Mouse (Mus musculus) embryonic facial prominence, embryonic 15.5 days (tissue): ENCODE measurements around the gene Hoxc10. TPM values are rescaled to one million over a fixed set of nuclear protein-coding genes. Genes with fewer than 3 reads are reported as not detected.
A peak's percentile ranks its signal among the peaks of the same experiment; 100 is the strongest.

Experiments used
- ATAC-seq: fragments of 200-750 bp; cut with Nextera tagmentation; 2 replicates; pipeline ENCODE4 v1.8.0; 2017; ENCODE audit warnings: low read depth, moderate TSS enrichment; ENCODE audit not compliant: insufficient number of reproducible peaks, low FRiP score, low TSS enrichment
- H3K27ac ChIP-seq: fragments of 300-500 bp; sonication (generic); replicated peaks from 2 replicates; pipeline ENCODE4 v1.5.1; 2015; ENCODE audit warnings: mild to moderate bottlenecking, inconsistent platforms
- H3K27me3 ChIP-seq: fragments of 300-500 bp; sonication (generic); 2 replicates; pipeline ENCODE4 v1.6.1; 2015; ENCODE audit warnings: inconsistent platforms
- H3K36me3 ChIP-seq: fragments of 300-500 bp; sonication (generic); 2 replicates; pipeline ENCODE4 v1.6.1; 2015; ENCODE audit warnings: mild to moderate bottlenecking, inconsistent platforms
- H3K4me1 ChIP-seq: fragments of 300-500 bp; sonication (generic); 2 replicates; pipeline ENCODE4 v1.6.1; 2015; ENCODE audit warnings: inconsistent platforms
- H3K4me2 ChIP-seq: fragments of 300-500 bp; sonication (generic); replicated peaks from 2 replicates; pipeline ENCODE4 v1.6.1; 2015; ENCODE audit warnings: mild to moderate bottlenecking, inconsistent platforms
- H3K4me3 ChIP-seq: fragments of 300-500 bp; sonication (generic); replicated peaks from 2 replicates; pipeline ENCODE4 v1.5.1; 2015; ENCODE audit warnings: mild to moderate bottlenecking, inconsistent platforms
- H3K9ac ChIP-seq: fragments of 300-500 bp; sonication (generic); 2 replicates; pipeline ENCODE4 v1.6.1; 2015; ENCODE audit warnings: inconsistent platforms
- H3K9me3 ChIP-seq: fragments of 300-500 bp; sonication (generic); replicated peaks from 2 replicates; pipeline ENCODE4 v1.6.1; 2016; ENCODE audit warnings: inconsistent platforms
- WGBS: fragments of 180-500 bp; shearing (Covaris S2); methylation state at CpG from one replicate; pipeline ENCODE4 v1.1.7; 2015; 5-methylcytosine and 5-hydroxymethylcytosine counted together
- polyA plus RNA-seq: library from polyadenylated mRNA; unstranded; fragments of >200 nt; fragmentation: Nextera tagmentation; extraction: Ambion mirVana; gene quantifications from 2 replicates; pipeline ENCODE4 v1.2.1, GENCODE M21; 2015

The Hoxc10 gene
- polyA plus RNA-seq, 1 experiment from 2014 or later: not detected

DNA sequence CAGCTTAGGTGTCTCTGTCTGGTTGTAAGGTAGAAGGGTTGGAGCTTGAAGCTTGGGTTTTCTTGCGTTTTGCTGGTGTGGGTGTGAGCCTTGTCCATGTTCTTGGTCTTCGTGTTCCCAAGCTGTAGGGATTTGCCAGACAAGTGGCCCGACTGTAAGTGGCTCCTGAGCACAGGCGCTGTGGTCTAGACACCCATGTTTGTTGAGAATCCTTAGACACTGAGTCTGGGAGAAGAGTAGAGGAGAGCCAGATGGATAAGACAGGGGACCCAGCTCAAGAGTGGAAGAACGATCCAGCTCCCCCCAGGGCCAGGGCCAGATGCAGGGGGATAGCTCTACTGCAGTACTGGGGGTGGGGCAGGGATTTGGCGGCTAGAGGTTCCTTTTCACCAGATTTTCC, 6.2 kb downstream of the Hoxc10 start:
- H3K36me3 ChIP-seq: no peaks in the 10 kb centered on the region
- no peak for ATAC-seq
- H3K9ac ChIP-seq: no peak overlapping the region
- H3K4me2 ChIP-seq: no peak overlapping the region
- peaks cover 10% of the 10 kb centered on the region; the same call in 1 of the 2 replicates for H3K4me1 ChIP-seq
- H3K4me3 ChIP-seq: no peak overlapping the region
- H3K27ac ChIP-seq: no peak overlapping the region
- H3K27me3 ChIP-seq: peaks cover 99% of the 10 kb centered on the region
- no peaks in the 10 kb centered on the region for H3K9me3 ChIP-seq
- WGBS: 6% methylated on average over 6 of the region's 6 CpGs

DNA sequence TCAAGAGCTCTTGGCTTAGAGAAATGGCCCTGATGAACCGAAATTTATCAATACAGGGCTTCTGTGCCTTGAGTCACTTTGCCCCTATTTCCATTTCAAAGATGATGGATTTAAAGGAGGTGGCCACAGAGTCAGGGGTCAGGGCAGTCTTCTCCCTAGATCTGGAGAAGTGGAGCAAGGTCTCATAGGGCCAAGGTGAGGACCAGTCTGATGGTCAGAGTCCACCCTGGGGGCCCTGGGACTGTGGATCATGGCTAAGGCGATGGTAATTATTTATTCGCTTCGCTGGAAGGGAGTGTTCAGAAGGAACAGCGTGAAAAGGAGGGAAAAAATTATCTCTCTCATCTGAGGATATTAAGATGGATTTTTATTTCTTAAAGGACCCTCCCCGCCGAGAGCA, 8.4 kb downstream of the Hoxc10 start:
- Histone ChIP-seq H3K27me3 (peaks cover 100% of the 10 kb centered on the region), H3K4me1 (peaks cover 10% of the 10 kb centered on the region; the same call in 1 of the 2 replicates), H3K4me3 (no peak overlapping the region), H3K4me2 (no peak overlapping the region), H3K9me3 (no peaks in the 10 kb centered on the region), H3K9ac (no peak overlapping the region), H3K27ac (no peak overlapping the region), H3K36me3 (no peaks in the 10 kb centered on the region)
- WGBS: 6% methylated on average over 7 of the region's 7 CpGs
- no peak for ATAC-seq

DNA sequence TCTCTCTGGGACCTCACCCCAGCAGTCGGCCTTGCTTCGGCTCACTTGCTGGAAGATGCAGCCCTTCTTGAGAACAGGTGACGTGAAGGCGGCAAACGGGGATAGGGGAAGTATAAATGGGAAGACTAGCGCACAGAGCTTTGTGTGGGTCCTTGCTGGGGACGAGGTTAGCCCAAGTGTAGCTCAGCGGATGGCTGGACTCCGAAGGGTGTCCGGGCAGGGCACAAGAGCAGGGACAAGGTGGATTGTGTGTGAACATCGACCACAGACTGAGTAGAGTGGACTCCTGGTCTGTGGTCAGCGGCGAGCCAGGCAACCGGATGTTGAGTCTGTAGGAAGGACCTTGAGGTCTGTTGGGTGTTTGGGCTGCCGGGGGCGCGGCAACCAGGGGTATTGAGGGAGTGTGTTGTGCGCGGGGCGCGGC, 9.1 kb downstream of the Hoxc10 start:
- Histone ChIP-seq H3K36me3 (no peaks in the 10 kb centered on the region), H3K27ac (no peak overlapping the region), H3K9me3 (no peaks in the 10 kb centered on the region), H3K4me1 (peaks cover 10% of the 10 kb centered on the region; the same call in 1 of the 2 replicates), H3K9ac (no peak overlapping the region), H3K4me3 (no peak overlapping the region), H3K4me2 (no peak overlapping the region), H3K27me3 (peaks cover 100% of the 10 kb centered on the region)
- 2% methylated on average over 21 of the region's 21 CpGs for WGBS
- ATAC-seq: no peak; the same call in 1 of the 2 replicates

DNA sequence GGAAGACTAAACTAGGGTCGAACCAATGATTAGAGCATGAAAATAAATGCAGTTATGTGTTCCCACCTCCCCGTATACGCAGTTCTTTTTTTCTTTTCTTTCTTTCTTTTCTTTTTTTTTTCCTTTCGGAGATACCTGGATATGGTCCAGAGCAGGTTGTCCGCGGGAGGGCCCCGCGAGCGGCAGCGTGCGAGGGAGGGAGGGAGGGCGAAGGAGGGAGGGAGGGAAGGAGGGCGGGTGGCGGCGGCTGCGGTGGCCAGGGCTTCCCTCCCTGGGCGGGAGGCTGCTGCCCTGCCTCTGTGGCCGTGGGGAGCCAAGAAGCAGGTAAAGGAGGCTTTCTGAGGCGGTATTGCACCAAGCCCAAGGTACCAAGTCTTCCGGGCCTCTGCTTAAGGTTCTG, 9.6 kb downstream of the Hoxc10 start, which contains the start of gene Hoxc9:
Gene Hoxc9 (plus strand): TSS at position 269 of the 400 bp plus-strand sequence.
- Histone ChIP-seq H3K4me2 (peak within 1 kb of the TSS; percentile 12), H3K27me3 (peaks cover 100% of the 10 kb centered on the region), H3K9me3 (no peaks in the 10 kb centered on the region), H3K4me1 (peaks cover 10% of the 10 kb centered on the region; the same call in 1 of the 2 replicates), H3K36me3 (no peaks in the 10 kb centered on the region), H3K4me3 (peak within 1 kb of the TSS; percentile 19), H3K9ac (no peak within 1 kb of the TSS), H3K27ac (no peak within 1 kb of the TSS)
- ATAC-seq: no peak
- WGBS: 4% methylated on average over 19 of the region's 20 CpGs

DNA sequence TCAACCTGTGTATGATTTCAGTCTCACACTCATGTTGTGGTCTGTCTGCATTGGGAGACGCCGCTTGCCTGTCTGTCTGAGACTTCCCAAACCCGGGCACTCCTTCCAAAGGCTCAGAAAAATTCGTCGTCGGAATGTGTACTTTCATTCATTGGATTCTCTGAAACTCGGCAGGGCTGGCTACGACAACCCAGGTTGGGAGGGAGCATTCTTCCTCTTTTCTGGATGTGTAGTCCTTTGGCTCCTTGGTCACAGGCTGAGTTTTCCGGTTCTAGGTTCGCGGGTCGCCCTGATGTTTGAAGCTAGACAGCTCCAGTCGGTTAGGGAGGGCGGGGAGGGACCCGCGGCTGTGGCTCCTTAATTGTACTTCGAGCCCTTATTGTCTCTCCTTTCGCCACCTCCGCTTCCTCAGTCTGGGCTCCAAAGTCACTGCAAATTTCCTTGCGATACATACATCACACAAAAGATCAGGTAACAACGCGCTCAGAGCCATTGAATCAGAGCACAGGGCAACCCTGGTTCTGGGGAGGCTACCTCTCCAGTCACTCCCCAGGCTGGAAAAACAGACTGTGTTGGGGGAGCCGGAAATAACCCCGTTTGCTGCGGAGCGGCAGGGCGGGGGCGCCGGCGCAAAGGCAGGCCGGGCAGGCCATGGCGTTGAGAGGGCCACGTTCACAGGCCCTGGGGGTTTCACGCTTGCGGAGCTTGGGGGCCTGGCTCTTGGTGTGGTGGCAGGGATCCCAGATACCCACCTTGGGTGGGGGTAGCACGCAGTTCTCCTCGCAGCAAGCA, 10.2 kb downstream of the Hoxc10 start:
- Histone ChIP-seq H3K4me1 (peaks cover 16% of the 10 kb centered on the region), H3K9ac (no peak overlapping the region), H3K27me3 (peaks cover 100% of the 10 kb centered on the region), H3K9me3 (no peaks in the 10 kb centered on the region), H3K27ac (no peak overlapping the region), H3K4me2 (peak overlapping the region; percentile 12), H3K36me3 (no peaks in the 10 kb centered on the region), H3K4me3 (peak overlapping the region; percentile 19)
- ATAC-seq: no peak
- WGBS: 1% methylated on average over 37 of the region's 37 CpGs

DNA sequence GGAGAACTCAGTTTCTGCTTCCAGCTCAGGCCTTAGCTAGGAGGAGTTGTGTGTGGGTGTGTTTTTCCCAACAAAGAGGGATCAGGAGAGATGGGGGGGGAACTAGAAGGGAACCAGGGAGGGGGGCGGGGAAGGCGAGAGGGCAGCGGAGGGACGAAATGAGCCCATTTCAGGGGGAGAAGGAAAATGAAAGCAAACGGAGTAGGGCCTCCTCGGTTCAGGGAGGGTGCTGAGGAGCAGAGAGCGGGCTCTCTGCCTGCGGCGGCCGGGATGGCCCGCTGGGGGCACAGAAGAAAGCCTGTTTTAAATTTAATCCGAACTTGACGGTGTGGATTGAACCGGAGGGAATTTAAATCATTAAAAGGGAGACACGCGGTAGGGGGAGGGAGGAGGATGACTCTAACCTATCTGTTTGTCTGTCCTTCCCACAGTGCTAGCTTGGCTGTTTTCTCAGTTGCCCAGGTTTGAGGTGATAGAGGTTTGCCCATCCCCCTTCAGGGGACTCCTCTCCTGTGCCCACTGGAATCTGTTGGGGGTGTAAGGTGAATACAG, 10.9 kb downstream of the Hoxc10 start:
- H3K9me3 ChIP-seq: no peaks in the 10 kb centered on the region
- peaks cover 100% of the 10 kb centered on the region for H3K27me3 ChIP-seq
- peak overlapping the region; percentile 12 for H3K4me2 ChIP-seq
- peaks cover 20% of the 10 kb centered on the region for H3K4me1 ChIP-seq
- ATAC-seq: no peak
- no peak overlapping the region for H3K9ac ChIP-seq
- no peaks in the 10 kb centered on the region for H3K36me3 ChIP-seq
- H3K4me3 ChIP-seq: peak overlapping the region; percentile 19
- 4% methylated on average over 16 of the region's 16 CpGs for WGBS
- H3K27ac ChIP-seq: no peak overlapping the region

DNA sequence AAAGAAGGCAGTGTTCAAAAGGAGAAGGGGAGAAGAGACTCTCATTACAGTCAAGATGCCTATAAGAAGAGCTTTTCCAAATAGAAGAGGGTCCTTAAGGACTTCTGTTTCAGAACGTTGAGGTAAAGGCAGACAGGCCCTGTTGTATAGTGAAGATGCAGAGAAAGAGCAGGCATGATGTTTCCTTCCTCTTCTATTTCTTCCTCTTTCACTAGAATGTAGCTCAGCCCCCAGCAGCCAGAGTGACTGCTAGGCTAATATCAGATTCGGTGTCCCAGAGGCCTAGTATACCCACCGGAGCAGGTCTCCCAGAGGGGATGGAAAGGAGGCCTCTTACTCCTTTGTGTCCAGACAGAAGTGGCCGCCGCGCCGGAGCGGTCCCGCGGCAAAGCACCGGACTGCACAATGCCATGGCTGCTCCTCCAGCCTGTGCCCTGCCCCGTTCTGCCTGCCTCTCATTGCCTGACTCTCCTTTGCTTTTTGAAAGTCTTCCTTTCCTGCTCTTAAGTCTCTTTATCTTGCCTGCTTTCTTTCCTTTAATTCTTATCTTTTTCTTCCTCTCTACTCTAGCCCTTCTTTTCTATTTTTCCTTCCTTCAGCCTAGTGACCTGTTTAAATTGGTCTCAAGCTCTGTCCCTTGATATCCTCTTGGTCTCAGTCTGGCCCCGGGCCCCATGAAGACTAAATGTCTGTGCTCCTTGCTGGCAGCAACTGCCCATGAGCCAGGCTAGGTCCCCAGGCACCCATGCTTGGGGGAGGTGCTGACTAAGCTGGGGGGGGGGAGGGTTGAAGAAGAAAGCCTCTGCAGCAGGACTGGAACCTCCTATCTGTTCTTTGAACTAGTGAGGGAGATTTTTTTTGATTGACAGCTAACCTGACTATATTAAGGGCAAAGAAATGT, 12.3 kb downstream of the Hoxc10 start:
- 3% methylated on average over 13 of the region's 13 CpGs for whole genome bisulfite sequencing
- Histone ChIP-seq H3K9me3 (no peaks in the 10 kb centered on the region), H3K27ac (no peak overlapping the region), H3K4me1 (peaks cover 20% of the 10 kb centered on the region), H3K4me2 (no peak overlapping the region), H3K4me3 (no peak overlapping the region), H3K36me3 (no peaks in the 10 kb centered on the region), H3K9ac (no peak overlapping the region), H3K27me3 (peaks cover 99% of the 10 kb centered on the region)
- ATAC-seq: no peak

DNA sequence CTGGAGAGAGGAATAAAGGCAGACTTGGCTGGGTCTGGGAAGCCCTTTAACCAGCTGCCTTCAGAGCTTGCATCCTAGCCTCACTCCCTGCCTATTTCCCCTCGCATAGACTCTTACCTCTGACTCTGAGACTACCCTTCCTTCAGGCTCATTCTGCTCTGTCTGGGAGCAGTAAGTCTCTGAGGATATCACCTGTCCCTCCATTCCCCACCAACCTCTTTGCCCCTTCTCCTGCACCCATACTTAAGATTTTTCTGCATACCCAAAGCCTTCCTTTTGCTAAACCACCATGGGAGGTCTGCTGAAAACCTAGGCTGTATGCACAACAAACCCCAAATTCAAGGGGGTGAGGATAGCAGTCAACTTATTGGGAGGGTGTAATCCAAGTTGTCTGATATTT, 13.3 kb downstream of the Hoxc10 start:
- ATAC-seq: no peak
- Histone ChIP-seq H3K36me3 (no peaks in the 10 kb centered on the region), H3K4me3 (no peak overlapping the region), H3K4me2 (no peak overlapping the region), H3K9me3 (no peaks in the 10 kb centered on the region), H3K27me3 (peaks cover 97% of the 10 kb centered on the region), H3K4me1 (peaks cover 20% of the 10 kb centered on the region), H3K27ac (no peak overlapping the region), H3K9ac (no peak overlapping the region)
- 0% methylated on average over 1 of the region's 1 CpGs for WGBS

DNA sequence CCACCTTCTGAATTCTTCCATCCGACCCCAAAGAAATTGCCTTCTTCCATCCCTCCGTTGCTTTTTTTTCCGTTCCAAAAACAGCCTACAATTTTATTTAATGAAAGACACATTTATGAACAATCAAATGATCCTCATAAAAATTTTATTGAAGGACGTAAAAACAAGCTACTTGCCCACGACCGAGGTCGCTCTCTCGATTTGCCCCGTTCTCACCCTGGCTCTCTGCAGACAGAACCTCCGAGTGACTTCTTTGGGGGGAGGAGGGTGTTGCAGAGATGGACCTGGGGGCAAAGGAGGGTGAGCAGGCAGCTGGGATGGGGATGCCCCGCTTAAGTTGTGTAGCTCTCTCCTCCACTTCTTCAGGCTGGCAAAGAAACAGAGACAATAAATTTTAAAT, 13.8 kb downstream of the Hoxc10 start:
- Histone ChIP-seq H3K27ac (no peak overlapping the region), H3K4me2 (no peak overlapping the region), H3K27me3 (peaks cover 97% of the 10 kb centered on the region), H3K4me1 (peaks cover 20% of the 10 kb centered on the region), H3K4me3 (no peak overlapping the region), H3K36me3 (no peaks in the 10 kb centered on the region), H3K9me3 (no peaks in the 10 kb centered on the region), H3K9ac (no peak overlapping the region)
- ATAC-seq: no peak
- 2% methylated on average over 11 of the region's 11 CpGs for WGBS

DNA sequence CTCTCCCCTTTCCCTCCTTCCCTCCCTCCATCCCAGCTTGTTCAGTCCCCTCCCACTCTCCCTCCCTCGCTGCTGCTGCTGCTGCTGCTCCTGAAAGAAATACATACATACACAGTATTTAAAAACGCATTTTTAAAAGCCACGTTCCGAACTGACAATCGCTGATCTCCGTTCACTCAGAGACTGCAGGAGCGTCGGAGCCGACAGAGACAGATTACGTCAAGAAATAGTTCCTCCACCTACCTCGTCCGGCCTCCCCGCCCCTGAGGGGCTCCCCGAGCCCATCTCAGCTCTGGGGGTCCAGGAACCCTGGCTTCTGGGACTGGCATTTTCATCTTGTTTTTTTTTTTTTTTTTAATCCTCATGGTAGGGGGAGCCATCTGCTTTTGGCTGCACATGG, 14.3 kb downstream of the Hoxc10 start:
- H3K9me3 ChIP-seq: no peaks in the 10 kb centered on the region
- peak overlapping the region; percentile 34 for H3K4me2 ChIP-seq
- H3K4me3 ChIP-seq: peak overlapping the region; percentile 18
- whole genome bisulfite sequencing: under 1% methylated on average over 14 of the region's 14 CpGs
- H3K9ac ChIP-seq: no peak overlapping the region
- H3K4me1 ChIP-seq: peaks cover 20% of the 10 kb centered on the region
- peaks cover 97% of the 10 kb centered on the region for H3K27me3 ChIP-seq
- no peak overlapping the region for H3K27ac ChIP-seq
- ATAC-seq: no peak
- no peaks in the 10 kb centered on the region for H3K36me3 ChIP-seq
